Mouse (Mus musculus) E14TG2a.4 (cell line): ENCODE measurements around the gene Adamtsl1.

Experiments used
- H3K27me3 ChIP-seq: 2 replicates; pipeline ENCODE4 v1.6.1; 2014; ENCODE audit warnings: low read length, control low read depth; ENCODE audit not compliant: insufficient read depth
- H3K36me3 ChIP-seq: 2 replicates; pipeline ENCODE4 v1.6.1; 2014; ENCODE audit warnings: low read length, control low read depth; ENCODE audit not compliant: insufficient read depth
- H3K4me1 ChIP-seq: replicated peaks from 2 replicates; pipeline ENCODE4 v1.6.1; 2014; ENCODE audit warnings: low read depth, low read length, control low read depth
- H3K4me3 ChIP-seq: replicated peaks from 2 replicates; pipeline ENCODE4 v1.5.1; 2014; ENCODE audit warnings: mild to moderate bottlenecking, low read length
- H3K9me3 ChIP-seq: 2 replicates; pipeline ENCODE4 v1.6.1; 2014; ENCODE audit warnings: low read length, control low read depth
- CTCF ChIP-seq: conservative IDR thresholded peaks from 2 replicates; pipeline ENCODE4 v1.5.1; 2014; ENCODE audit warnings: low read length
- NANOG ChIP-seq: IDR thresholded peaks from 2 replicates; pipeline ENCODE4 v1.6.1; 2014; ENCODE audit warnings: borderline replicate concordance, low read length, mixed read lengths
- POU5F1 ChIP-seq: IDR thresholded peaks from 2 replicates; pipeline ENCODE4 v1.6.1; 2014; ENCODE audit warnings: low read length, borderline replicate concordance

Gene Adamtsl1

GRCm38 (mm10) chr4:86060614-86061013 is 546.6 kb downstream of the Adamtsl1 start:
- TF ChIP-seq NANOG = no peak
- no peak for TF ChIP-seq CTCF
- no peak for TF ChIP-seq POU5F1
- H3K4me1 ChIP-seq = peaks cover 19% of the 10 kb centered on the region
- H3K9me3 ChIP-seq = no peaks in the 10 kb centered on the region
- H3K27me3 ChIP-seq = no peaks in the 10 kb centered on the region
- H3K4me3 ChIP-seq = no peak overlapping the region
- H3K36me3 ChIP-seq = no peaks in the 10 kb centered on the region

- H3K9me3 ChIP-seq = no peaks in the 10 kb centered on the region
Observed at GRCm38 (mm10) chr4:86068376-86068775, 554.4 kb downstream of the Adamtsl1 start.

GRCm38 (mm10) chr4:86068875-86069718 is 555.1 kb downstream of the Adamtsl1 start:
- no peak for TF ChIP-seq CTCF
- no peak for TF ChIP-seq NANOG
- no peak for TF ChIP-seq POU5F1
- no peaks in the 10 kb centered on the region for H3K36me3 ChIP-seq
- H3K9me3 ChIP-seq = no peaks in the 10 kb centered on the region
- H3K4me3 ChIP-seq = no peak overlapping the region
- peaks cover 6% of the 10 kb centered on the region for H3K4me1 ChIP-seq
- H3K27me3 ChIP-seq = no peaks in the 10 kb centered on the region

More at GRCm38 (mm10) chr4:86068376-86068775, 554.4 kb downstream of the Adamtsl1 start:
- H3K4me1 ChIP-seq = peaks cover 6% of the 10 kb centered on the region
- H3K27me3 ChIP-seq = no peaks in the 10 kb centered on the region
- H3K36me3 ChIP-seq = no peaks in the 10 kb centered on the region
- TF ChIP-seq POU5F1 (no peak), CTCF (no peak), NANOG (no peak)
- H3K4me3 ChIP-seq = no peak overlapping the region

GRCm38 (mm10) chr4:86074871-86075270 is 560.9 kb downstream of the Adamtsl1 start:
- TF ChIP-seq CTCF (no peak), POU5F1 (no peak), NANOG (no peak)
- Histone ChIP-seq H3K9me3 (no peaks in the 10 kb centered on the region), H3K36me3 (no peaks in the 10 kb centered on the region), H3K27me3 (no peaks in the 10 kb centered on the region), H3K4me1 (no peaks in the 10 kb centered on the region), H3K4me3 (no peak overlapping the region)

GRCm38 (mm10) chr4:86077355-86077754 is 563.4 kb downstream of the Adamtsl1 start:
- H3K27me3 ChIP-seq = no peaks in the 10 kb centered on the region
- H3K9me3 ChIP-seq = no peaks in the 10 kb centered on the region
- H3K36me3 ChIP-seq = no peaks in the 10 kb centered on the region
- TF ChIP-seq CTCF = no peak
- TF ChIP-seq NANOG = no peak
- no peak for TF ChIP-seq POU5F1
- H3K4me1 ChIP-seq = no peaks in the 10 kb centered on the region
- H3K4me3 ChIP-seq = no peak overlapping the region

- Histone ChIP-seq H3K9me3 (no peaks in the 10 kb centered on the region), H3K4me3 (no peak overlapping the region), H3K36me3 (no peaks in the 10 kb centered on the region), H3K27me3 (no peaks in the 10 kb centered on the region), H3K4me1 (no peaks in the 10 kb centered on the region)
- TF ChIP-seq NANOG (no peak), CTCF (no peak), POU5F1 (no peak)
Observed at GRCm38 (mm10) chr4:86077854-86078253, 563.9 kb downstream of the Adamtsl1 start.

- Histone ChIP-seq H3K4me1 (no peaks in the 10 kb centered on the region), H3K27me3 (no peaks in the 10 kb centered on the region), H3K9me3 (no peaks in the 10 kb centered on the region), H3K36me3 (no peaks in the 10 kb centered on the region), H3K4me3 (no peak overlapping the region)
- TF ChIP-seq NANOG (no peak), POU5F1 (no peak), CTCF (no peak)
Observed at GRCm38 (mm10) chr4:86087508-86087907, 573.5 kb downstream of the Adamtsl1 start.

- Histone ChIP-seq H3K36me3 (no peaks in the 10 kb centered on the region), H3K9me3 (peaks cover 5% of the 10 kb centered on the region; the same call in 1 of the 2 replicates), H3K4me3 (no peak overlapping the region), H3K27me3 (no peaks in the 10 kb centered on the region), H3K4me1 (no peaks in the 10 kb centered on the region)
- no peak for TF ChIP-seq CTCF
- no peak for TF ChIP-seq NANOG
- TF ChIP-seq POU5F1 = no peak
Observed at GRCm38 (mm10) chr4:86103207-86103606, 589.2 kb downstream of the Adamtsl1 start.
